Mouse (Mus musculus) liver, embryonic 14.5 days (tissue): ENCODE measurements around the gene Gm10300. TPM values are rescaled to one million over a fixed set of nuclear protein-coding genes. Genes with fewer than 3 reads are reported as not detected.
A peak's percentile ranks its signal among the peaks of the same experiment; 100 is the strongest.

Experiments
- ATAC-seq: fragments of 200-750 bp; cut with Nextera tagmentation; 2 replicates; pipeline ENCODE4 v1.8.0; 2017; ENCODE audit warnings: moderate number of reproducible peaks, mild to moderate bottlenecking, moderate library complexity; ENCODE audit not compliant: insufficient read depth
- DNase-seq, 3 experiments: peaks; one replicate each; pipeline ENCODE4 v3.0.0-alpha.2; 2012 to 2013; ENCODE audit warnings: low read depth in 3 of 3, low spot score in 3 of 3
- H3K27ac ChIP-seq: fragments of 300-500 bp; sonication (generic); 2 replicates; pipeline ENCODE4 v1.5.1; 2014; ENCODE audit warnings: moderate library complexity, mild to moderate bottlenecking, control low read depth, inconsistent platforms
- H3K27me3 ChIP-seq: fragments of 300-500 bp; sonication (generic); 2 replicates; pipeline ENCODE4 v1.6.1; 2014; ENCODE audit warnings: mild to moderate bottlenecking, low read length, moderate library complexity; ENCODE audit not compliant: control insufficient read depth, insufficient read depth
- H3K36me3 ChIP-seq: fragments of 300-500 bp; sonication (generic); replicated peaks from 2 replicates; pipeline ENCODE4 v1.6.1; 2014; ENCODE audit warnings: low read depth; ENCODE audit not compliant: control insufficient read depth, insufficient read depth
- H3K4me1 ChIP-seq, 2 experiments: fragments of 200-500 bp in 1 of 2; fragments of 300-500 bp in 1 of 2; sonication (generic) in 1 of 2; replicated peaks; 2 replicates each; pipeline ENCODE4 v1.6.1; 2012 to 2014; ENCODE audit warnings: antibody characterized with exemption in 1 of 2, inconsistent platforms in 1 of 2, low read length in 1 of 2; ENCODE audit not compliant: control insufficient read depth in 2 of 2, insufficient read depth in 2 of 2
- H3K4me2 ChIP-seq: fragments of 300-500 bp; sonication (generic); 2 replicates; pipeline ENCODE4 v1.6.1; 2014; ENCODE audit warnings: low read depth, mild to moderate bottlenecking, control low read depth, moderate library complexity
- H3K4me3 ChIP-seq, 2 experiments: fragments of 200-500 bp in 1 of 2; fragments of 300-500 bp in 1 of 2; sonication (generic) in 1 of 2; 2 replicates each; pipeline ENCODE4 v1.5.1; 2012 to 2014; ENCODE audit warnings: low read depth in 2 of 2, low read length in 2 of 2, mild to moderate bottlenecking in 2 of 2, control low read depth in 1 of 2, inconsistent platforms in 1 of 2, moderate library complexity in 1 of 2; ENCODE audit not compliant: insufficient read depth in 1 of 2
- H3K9ac ChIP-seq: fragments of 300-500 bp; sonication (generic); replicated peaks from 2 replicates; pipeline ENCODE4 v1.6.1; 2014; ENCODE audit warnings: mild to moderate bottlenecking, control low read depth, moderate library complexity
- H3K9me3 ChIP-seq: fragments of 300-500 bp; sonication (generic); 2 replicates; pipeline ENCODE4 v1.6.1; 2016; ENCODE audit warnings: low read length, mixed read lengths; ENCODE audit not compliant: control insufficient read depth
- CTCF ChIP-seq: IDR thresholded peaks from 2 replicates; pipeline ENCODE4 v1.5.1; 2016; ENCODE audit warnings: antibody characterized with exemption, low read depth, control low read depth
- EP300 ChIP-seq: IDR thresholded peaks from 2 replicates; pipeline ENCODE4 v1.6.1; 2016; ENCODE audit warnings: antibody characterized with exemption, low read depth
- WGBS: fragments of 180-500 bp; shearing (Covaris S2); extraction: QIAGEN DNeasy Blood & Tissue Kit; methylation state at CpG from one replicate; pipeline ENCODE4 v1.1.7; 2014; ENCODE audit not compliant: insufficient replicate concordance; 5-methylcytosine and 5-hydroxymethylcytosine counted together
- polyA plus RNA-seq, 2 experiments: library from polyadenylated mRNA; depleted of rRNA in 1 of 2; stranded (reverse) in 1 of 2; unstranded in 1 of 2; fragments of >200 nt; fragmentation: Nextera tagmentation in 1 of 2; extraction: Ambion mirVana in 1 of 2; gene quantifications; 2 replicates each; pipeline versions ENCODE4 v1.2.1 to v1.2.3; 2012 to 2014

The Gm10300 gene
- polyA plus RNA-seq, 2 experiments: 0.15 to 0.32 TPM

DNA sequence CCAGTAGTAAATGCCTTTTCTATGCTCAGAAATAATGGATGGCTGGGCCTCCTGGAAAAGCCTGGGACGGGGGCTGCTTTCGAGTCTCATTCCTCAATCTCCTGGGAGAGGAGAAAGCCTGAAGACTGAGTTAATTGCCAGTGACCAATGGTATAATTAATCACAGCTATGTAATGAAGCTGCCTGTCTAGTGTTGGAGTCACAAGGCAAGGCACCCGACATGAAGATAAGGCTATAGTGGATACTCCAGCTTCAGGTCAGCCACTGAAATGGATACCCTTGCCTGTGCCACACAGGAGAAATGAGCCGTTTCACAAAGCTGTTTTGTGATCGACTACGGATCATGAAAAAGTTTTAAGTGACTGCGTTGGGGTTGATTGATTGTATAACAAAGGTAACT lies 36.5 kb upstream of the Gm10300 start:
- H3K4me3 ChIP-seq: no peak overlapping the region
- TF ChIP-seq EP300 (no peak), CTCF (no peak)
- 78% methylated on average over 7 of the region's 7 CpGs for WGBS
- H3K9ac ChIP-seq: no peak overlapping the region
- ATAC-seq: no peak
- H3K27me3 ChIP-seq: no peaks in the 10 kb centered on the region
- H3K9me3 ChIP-seq: no peaks in the 10 kb centered on the region
- H3K27ac ChIP-seq: no peak overlapping the region
- H3K4me2 ChIP-seq: no peak overlapping the region
- H3K4me1 ChIP-seq: peaks cover 48 to 56% of the 10 kb centered on the region in 2 experiments
- H3K36me3 ChIP-seq: peaks cover 27% of the 10 kb centered on the region
- DNase-seq: no peak

DNA sequence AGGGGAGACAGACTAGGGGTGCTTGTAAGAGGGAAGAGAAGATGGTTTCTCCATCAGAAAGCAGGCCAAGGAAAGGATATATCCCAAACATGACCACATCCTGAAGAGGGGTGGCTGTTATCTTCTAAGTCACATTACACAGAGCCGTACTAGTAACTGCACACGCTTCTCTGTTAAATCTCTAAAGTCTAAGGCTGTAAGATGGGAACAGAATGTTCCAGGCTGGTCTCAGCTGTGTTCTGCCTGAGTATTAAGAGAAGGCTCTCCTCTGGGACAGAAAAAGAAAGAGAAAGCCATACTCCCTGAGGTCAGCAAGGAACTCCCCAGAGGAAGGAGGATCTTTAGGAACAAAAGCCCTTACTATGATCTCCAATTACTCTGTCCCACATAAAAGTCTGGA lies 35.7 kb upstream of the Gm10300 start:
- Histone ChIP-seq H3K4me2 (no peak overlapping the region), H3K9me3 (no peaks in the 10 kb centered on the region), H3K27me3 (no peaks in the 10 kb centered on the region), H3K4me3 (no peak overlapping the region), H3K4me1 (peaks cover 48 to 57% of the 10 kb centered on the region in 2 experiments), H3K36me3 (peaks cover 27% of the 10 kb centered on the region), H3K27ac (no peak overlapping the region), H3K9ac (no peak overlapping the region)
- DNase-seq: no peak
- no peak for ATAC-seq
- TF ChIP-seq EP300: no peak
- TF ChIP-seq CTCF: no peak
- 39% methylated on average over 2 of the region's 2 CpGs for WGBS

DNA sequence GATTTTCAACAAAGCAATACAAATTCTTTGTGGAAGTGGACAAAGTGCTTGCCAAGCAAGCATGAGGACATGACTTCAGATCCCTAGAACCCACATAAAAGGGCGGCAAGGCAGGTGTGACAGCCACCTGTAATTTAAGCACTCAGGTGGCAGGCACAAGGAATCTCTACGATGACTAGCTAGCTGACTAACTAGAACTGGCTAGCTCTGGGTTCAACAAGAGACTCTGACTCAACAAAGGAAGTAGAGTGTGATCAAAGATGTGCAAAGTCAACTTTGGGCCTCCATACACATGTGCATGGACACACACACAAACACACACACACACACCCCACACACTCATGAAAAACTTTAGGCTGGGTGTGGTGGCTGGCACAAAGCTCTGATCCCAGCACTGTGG lies 35.0 kb upstream of the Gm10300 start:
- Histone ChIP-seq H3K4me3 (no peak overlapping the region), H3K36me3 (peaks cover 27% of the 10 kb centered on the region), H3K9me3 (no peaks in the 10 kb centered on the region), H3K9ac (no peak overlapping the region), H3K27ac (peak overlapping the region; percentile 83), H3K4me2 (peak overlapping the region; percentile 62), H3K27me3 (no peaks in the 10 kb centered on the region), H3K4me1 (peaks cover 48 to 54% of the 10 kb centered on the region in 2 experiments)
- ATAC-seq (peak; percentile 25; the same call in 1 of the 2 replicates), DNase-seq (no peak)
- TF ChIP-seq EP300: no peak
- TF ChIP-seq CTCF: no peak
- 70% methylated on average over 2 of the region's 2 CpGs for WGBS

DNA sequence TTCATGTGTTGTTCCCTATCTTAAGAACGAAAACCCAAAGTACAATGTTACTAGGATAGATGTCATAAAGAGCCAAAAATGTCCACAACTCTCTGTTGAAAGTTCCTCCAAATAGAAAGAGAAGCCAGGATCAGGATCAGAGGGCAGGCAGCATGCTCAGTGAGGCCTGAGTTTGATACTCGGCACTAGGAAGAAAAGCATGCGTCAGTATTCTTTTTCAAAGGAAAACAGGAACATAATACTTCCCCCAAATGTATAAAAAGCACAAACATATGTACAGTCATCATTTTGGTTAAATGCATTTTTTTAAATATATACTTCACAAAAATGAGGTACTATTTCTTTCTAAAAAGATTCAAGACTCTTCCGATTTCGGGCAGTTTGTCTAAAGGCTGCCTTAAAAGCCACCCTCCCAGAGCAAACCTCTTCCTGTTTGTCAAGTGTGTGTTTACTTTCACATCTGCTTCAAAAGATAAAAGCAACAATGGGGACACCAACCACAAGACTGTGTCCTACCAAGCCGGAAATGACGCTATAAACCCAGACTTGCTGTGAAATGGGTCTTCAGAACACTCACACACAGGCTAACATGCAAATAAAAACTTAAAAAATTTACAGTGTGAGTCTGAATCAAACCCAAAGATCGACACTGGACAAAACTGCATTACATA lies 34.4 kb upstream of the Gm10300 start:
- ATAC-seq (peak; percentile 77), DNase-seq (peak; percentile 64 to 74 (median 66))
- Histone ChIP-seq H3K9ac (peak overlapping the region; percentile 57), H3K27ac (peak overlapping the region; percentile 83), H3K27me3 (no peaks in the 10 kb centered on the region), H3K9me3 (no peaks in the 10 kb centered on the region), H3K36me3 (peaks cover 27% of the 10 kb centered on the region), H3K4me1 (peaks cover 50 to 54% of the 10 kb centered on the region in 2 experiments), H3K4me3 (peak overlapping the region in 1 of 2 experiments; percentile 24; a peak in 2 of 4 replicates), H3K4me2 (peak overlapping the region; percentile 62)
- 13% methylated on average over 8 of the region's 8 CpGs for WGBS
- TF ChIP-seq EP300 (peak; percentile 61), CTCF (no peak)

DNA sequence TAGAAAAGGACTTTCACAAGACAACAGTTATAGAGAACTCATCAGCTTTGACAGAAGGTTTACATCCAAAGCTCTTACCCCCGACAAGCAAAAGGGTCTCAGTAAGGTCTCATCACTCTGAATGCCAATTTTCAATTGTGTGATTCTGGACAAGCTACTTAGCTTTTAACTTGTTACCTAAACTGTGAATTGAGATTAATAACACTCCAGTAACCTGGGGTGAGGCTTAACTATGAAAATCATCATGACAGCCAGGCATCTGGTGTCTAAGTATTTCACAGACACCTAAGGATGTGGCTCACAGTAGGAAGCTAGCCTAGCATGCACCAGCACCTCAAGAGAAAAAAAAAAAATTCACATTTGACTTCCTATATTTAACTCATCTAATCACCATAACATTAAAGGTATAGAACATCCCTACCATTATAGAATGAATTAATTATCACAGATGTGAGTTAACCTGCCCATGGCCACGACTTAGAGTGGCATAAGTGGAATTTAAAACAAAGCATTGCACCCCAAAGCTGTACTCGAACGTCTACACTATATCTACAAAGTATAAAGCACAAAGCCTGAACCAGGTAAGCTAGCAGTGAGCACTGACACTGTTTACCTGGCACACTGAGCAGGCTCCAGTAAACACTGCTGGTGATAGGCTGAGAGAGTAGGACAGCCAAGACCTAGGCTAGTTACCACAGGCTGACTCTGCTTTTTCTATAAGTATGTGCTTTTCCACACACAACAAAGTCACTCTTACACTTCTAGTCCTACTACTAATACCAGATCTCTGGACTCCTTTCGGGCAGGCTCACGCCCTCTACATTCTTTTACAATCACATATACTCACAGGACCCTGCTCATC lies 32.8 kb upstream of the Gm10300 start:
- peak overlapping the region; percentile 62 for H3K4me2 ChIP-seq

More for the DNA sequence above, 32.8 kb upstream of the Gm10300 start:
- WGBS: 68% methylated on average over 6 of the region's 6 CpGs
- Histone ChIP-seq H3K36me3 (peaks cover 22% of the 10 kb centered on the region), H3K4me3 (no peak overlapping the region), H3K9ac (no peak overlapping the region), H3K4me1 (peaks cover 51 to 53% of the 10 kb centered on the region in 2 experiments), H3K9me3 (no peaks in the 10 kb centered on the region), H3K27me3 (no peaks in the 10 kb centered on the region), H3K27ac (peak overlapping the region; percentile 83)
- TF ChIP-seq CTCF (no peak), EP300 (no peak)
- ATAC-seq: peak; percentile 32
- DNase-seq: no peak
